Mouse (Mus musculus): Measurements from ENCODE around the gene Mrpl4. TPM values are rescaled to one million over a fixed set of nuclear protein-coding genes. Genes with fewer than 3 reads are reported as not detected.
A peak's percentile ranks its signal among the peaks of the same experiment; 100 is the strongest.

Mrpl4 gene
- total and polyA plus RNA-seq, 3 experiments = 280 to 474 TPM; not detected in 1

GRCm38 (mm10) chr9:21034481-21035085 is 32.0 kb downstream of the Mrpl4 start:
- H3K27ac ChIP-seq (ENCODE audit: control insufficient read depth, low read depth, low read length) = no peak overlapping the region
- no peak overlapping the region for H3K9ac ChIP-seq (ENCODE audit: control insufficient read depth, low read depth, low read length, poor library complexity, severe bottlenecking)
- peak; percentile 77 for DNase-seq (ENCODE audit: low read depth, low spot score)
- H3K4me1 ChIP-seq (ENCODE audit: control insufficient read depth in 1 of 2, insufficient read depth in 2 of 2, low read length in 2 of 2) = peaks cover 2 to 19% of the 10 kb centered on the region in 2 experiments; a peak in 3 of 4 replicates
- H3K79me2 ChIP-seq (ENCODE audit: control insufficient read depth, insufficient read depth, low read length, poor library complexity) = peaks cover 18% of the 10 kb centered on the region
- H3K4me3 ChIP-seq (ENCODE audit: control insufficient read depth in 1 of 2, insufficient read depth in 1 of 2, low read depth in 2 of 2, low read length in 2 of 2) = no peak overlapping the region
- H3K9me3 ChIP-seq (replicated peaks; ENCODE audit: insufficient read depth, low read length) = no peaks in the 10 kb centered on the region
- TF ChIP-seq POLR2AphosphoS5 (IDR thresholded peaks at IDR 0.05; ENCODE audit: borderline replicate concordance, low read depth, low read length) = no peak
- no peak for TF ChIP-seq E2F4 (IDR thresholded peaks at IDR 0.05; ENCODE audit: borderline replicate concordance, low read depth, low read length)
- no peak for TF ChIP-seq MAX (IDR thresholded peaks at IDR 0.05; ENCODE audit: low read length)
- TF ChIP-seq NRF1 (IDR thresholded peaks at IDR 0.05; ENCODE audit: insufficient read depth, low read depth, low read length, poor library complexity, severe bottlenecking) = no peak
- H3K36me3 ChIP-seq (ENCODE audit: control insufficient read depth in 1 of 2, insufficient read depth in 2 of 2, low read length in 2 of 2) = peaks cover 0 to 5% of the 10 kb centered on the region in 2 experiments; a peak in 2 of 4 replicates
- no peaks in the 10 kb centered on the region for H3K27me3 ChIP-seq (ENCODE audit: control insufficient read depth in 1 of 2, insufficient read depth in 2 of 2, low read length in 2 of 2)

GRCm38 (mm10) chr9:21035586-21035985 is 33.0 kb downstream of the Mrpl4 start:
- H3K9ac ChIP-seq (ENCODE audit: control insufficient read depth, low read depth, low read length, poor library complexity, severe bottlenecking) = no peak overlapping the region
- TF ChIP-seq POLR2AphosphoS5 (IDR thresholded peaks at IDR 0.05; ENCODE audit: borderline replicate concordance, low read depth, low read length) (no peak), MAZ (IDR thresholded peaks at IDR 0.05; ENCODE audit: low read depth, low read length) (no peak), TBP (IDR thresholded peaks at IDR 0.05; ENCODE audit: low read depth, low read length) (no peak), ZMIZ1 (IDR thresholded peaks at IDR 0.05; ENCODE audit: low read depth, low read length) (no peak), HCFC1 (IDR thresholded peaks at IDR 0.05; ENCODE audit: low read depth, low read length) (no peak), SMC3 (IDR thresholded peaks at IDR 0.05; ENCODE audit: low read depth, low read length) (no peak), ETS1 (IDR thresholded peaks at IDR 0.05; ENCODE audit: low read depth, low read length) (no peak), UBTF (IDR thresholded peaks at IDR 0.05; ENCODE audit: borderline replicate concordance, insufficient read depth, low read depth, low read length) (no peak), GABPA (IDR thresholded peaks at IDR 0.05; ENCODE audit: low read depth, low read length) (no peak), MAFK (IDR thresholded peaks at IDR 0.05; ENCODE audit: borderline replicate concordance, low read depth, low read length) (no peak), CHD1 (IDR thresholded peaks at IDR 0.05; ENCODE audit: low read depth, low read length) (no peak), BHLHE40 (IDR thresholded peaks at IDR 0.05; ENCODE audit: borderline replicate concordance, low read depth, low read length) (no peak), RAD21 (IDR thresholded peaks at IDR 0.05; ENCODE audit: low read depth, low read length) (no peak), ZNF384 (IDR thresholded peaks at IDR 0.05; ENCODE audit: low read depth, low read length) (no peak)
- H3K4me3 ChIP-seq (ENCODE audit: control insufficient read depth in 1 of 2, insufficient read depth in 1 of 2, low read depth in 2 of 2, low read length in 2 of 2) = no peak overlapping the region
- no peaks in the 10 kb centered on the region for H3K9me3 ChIP-seq (replicated peaks; ENCODE audit: insufficient read depth, low read length)
- peaks cover 11% of the 10 kb centered on the region for H3K79me2 ChIP-seq (ENCODE audit: control insufficient read depth, insufficient read depth, low read length, poor library complexity)
- no peaks in the 10 kb centered on the region for H3K27me3 ChIP-seq (ENCODE audit: control insufficient read depth in 1 of 2, insufficient read depth in 2 of 2, low read length in 2 of 2)
- peaks cover 9 to 29% of the 10 kb centered on the region in 2 experiments for H3K4me1 ChIP-seq (ENCODE audit: control insufficient read depth in 1 of 2, insufficient read depth in 2 of 2, low read length in 2 of 2)
- no peak for DNase-seq (ENCODE audit: low read depth, low spot score)
- no peak overlapping the region for H3K27ac ChIP-seq (ENCODE audit: control insufficient read depth, low read depth, low read length)
- H3K36me3 ChIP-seq (ENCODE audit: control insufficient read depth in 1 of 2, insufficient read depth in 2 of 2, low read length in 2 of 2) = peaks cover 0 to 13% of the 10 kb centered on the region in 2 experiments; a peak in 2 of 4 replicates
